Mouse (Mus musculus) induced T-regulatory cell, adult 2 months (primary cell): Measurements from ENCODE around the gene Htra2.

Experiments used
- DNase-seq: peaks from one replicate; pipeline ENCODE4 v3.0.0-alpha.2; 2012; ENCODE audit warnings: low read depth

The Htra2 gene

DNA sequence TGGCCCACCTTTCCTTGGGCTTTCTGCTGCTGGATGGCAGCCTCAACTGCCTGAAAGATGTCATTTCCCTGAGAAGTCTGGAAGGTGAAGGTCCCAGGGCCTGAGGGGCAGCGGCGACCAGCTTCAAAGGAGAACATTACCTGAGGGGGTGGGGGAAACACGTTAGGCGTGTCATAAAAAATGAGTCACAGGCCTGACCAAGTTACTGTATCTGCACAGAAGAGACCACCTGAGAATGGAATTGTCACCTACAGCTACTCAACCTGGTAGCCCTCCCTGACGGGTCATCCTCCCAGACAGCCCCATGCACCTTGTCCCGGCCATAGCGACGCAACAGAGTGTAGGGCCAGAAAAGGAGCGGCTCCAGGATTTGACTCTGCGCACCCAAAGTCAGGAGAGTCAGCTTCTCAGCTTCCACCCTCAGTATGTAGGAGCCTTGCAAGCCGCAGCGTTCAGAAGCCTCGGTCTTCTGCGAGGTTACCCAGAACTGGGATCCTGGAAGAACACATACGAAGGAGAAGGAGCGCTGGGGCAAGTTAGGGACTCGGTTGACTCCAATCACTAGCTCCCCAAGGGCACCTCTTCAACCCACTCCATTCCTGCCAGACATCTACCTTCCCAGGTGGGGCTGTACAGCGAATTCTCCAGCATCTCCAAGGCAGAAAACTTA is 23.0 kb downstream of the Htra2 start:
- no peak for DNase-seq

DNA sequence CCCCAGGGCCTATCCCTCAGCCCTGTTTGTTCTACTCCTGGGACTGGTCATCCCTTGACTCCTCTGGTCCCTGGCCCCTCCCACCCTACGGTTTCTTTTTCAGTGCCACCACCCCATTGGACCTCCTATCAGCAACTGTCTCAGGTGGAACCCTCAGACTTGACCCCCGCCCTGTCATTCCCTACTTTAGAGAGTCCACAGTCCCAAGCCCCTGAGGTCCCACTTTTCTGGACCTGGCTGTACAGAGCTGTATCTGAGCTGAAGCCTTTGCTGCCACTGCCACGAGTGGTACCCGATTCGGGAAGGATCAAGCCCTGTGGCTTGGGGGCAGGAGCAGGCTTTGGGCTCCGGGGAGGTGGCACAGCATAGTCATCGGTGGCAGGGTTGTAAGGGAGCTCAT is 24.0 kb downstream of the Htra2 start:
- DNase-seq: no peak

DNA sequence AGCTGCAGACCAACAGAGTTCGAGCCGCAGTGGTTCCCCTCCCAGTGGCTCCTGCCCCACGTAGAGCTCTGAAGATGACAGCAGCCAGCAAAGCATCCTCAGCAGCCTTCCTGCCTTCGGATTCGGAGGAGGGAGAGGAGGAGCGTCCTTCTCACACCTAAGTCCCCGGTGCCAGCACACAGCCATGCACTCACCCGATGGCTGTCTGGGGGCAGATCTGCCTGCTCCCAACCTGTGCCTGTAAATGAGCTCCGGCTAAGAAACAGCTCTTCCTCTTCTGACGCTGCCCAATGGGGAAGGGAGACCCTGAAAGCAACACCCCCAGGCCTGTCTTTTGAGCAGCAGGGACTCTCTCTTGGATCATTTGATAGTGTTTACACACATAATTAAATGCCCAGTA is 25.3 kb downstream of the Htra2 start:
- no peak for DNase-seq

DNA sequence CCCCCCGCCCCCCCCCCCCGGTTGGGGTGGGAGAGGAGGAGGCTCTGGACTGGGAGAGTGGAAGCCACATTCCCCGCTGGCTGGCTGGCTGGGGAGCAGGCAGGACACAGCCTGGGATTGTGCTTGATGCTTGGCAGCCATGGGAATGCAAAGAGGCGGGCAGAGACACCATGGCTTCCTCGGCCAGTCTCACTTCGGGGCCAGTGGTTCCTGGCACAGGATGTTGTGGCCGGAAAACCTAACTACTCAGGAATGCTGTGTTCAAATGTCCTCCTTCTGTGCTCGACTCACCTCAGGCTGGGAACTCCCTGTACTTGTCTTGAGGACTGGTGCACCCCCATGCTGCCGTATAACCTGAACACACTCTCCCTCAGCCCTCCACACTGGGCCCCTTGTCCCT is 27.4 kb downstream of the Htra2 start:
- no peak for DNase-seq

DNA sequence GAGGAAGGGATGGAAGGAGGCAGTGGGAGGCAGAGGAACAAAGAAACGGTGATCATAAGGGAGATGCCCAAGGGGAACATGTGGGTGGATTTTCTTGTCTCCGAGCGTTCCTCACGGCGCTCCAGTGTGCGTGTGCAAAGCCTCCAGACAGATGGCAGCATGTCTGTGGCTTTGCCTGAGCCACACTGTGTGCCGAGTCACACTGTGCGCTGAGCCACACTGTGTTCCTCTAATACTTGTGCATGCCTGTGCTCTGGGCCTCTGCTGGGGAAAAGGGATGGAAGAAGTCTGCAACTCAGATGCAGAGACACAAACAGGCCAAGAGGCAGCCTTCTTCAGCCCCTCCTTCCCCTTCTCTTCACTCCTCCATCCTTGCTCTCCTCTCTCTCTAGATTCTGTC is 27.8 kb downstream of the Htra2 start:
- no peak for DNase-seq

DNA sequence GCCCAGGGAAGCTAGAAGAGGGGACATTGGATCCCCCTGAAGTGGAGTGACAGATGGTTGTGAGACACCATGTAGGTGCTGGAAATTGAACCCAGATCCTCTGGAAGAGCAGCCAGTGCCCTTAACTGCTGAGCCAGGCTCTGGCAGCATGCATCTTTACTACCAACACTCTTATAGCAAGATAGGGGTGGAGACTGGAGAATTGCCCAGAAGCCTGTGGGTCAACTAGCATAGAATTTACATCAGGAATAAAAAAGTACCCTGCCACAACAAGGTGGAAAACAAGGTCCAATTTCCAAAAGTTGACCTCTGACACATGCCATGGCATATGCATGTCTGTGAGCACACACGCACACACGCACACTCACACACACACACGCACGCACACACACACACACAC is 29.9 kb downstream of the Htra2 start:
- no peak for DNase-seq

DNA sequence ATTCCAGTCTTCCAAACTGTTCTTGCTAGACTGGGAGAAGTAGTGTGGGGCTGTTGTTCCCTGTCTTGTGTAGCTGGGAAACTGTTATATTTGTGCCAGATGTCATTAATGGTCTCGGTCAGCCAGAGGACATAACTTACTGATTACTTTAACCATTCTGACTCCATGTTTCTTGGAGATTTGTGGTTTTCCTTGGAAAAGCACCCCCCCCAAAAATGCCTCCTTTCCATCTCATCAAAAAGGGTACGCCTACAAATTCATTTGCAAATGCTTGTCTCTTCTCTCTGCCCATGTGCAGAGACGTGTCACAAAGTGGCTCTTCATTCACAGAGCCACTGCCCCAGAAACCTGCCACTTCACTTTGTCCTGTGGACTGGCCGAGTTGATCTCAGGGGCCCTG is 30.7 kb downstream of the Htra2 start:
- DNase-seq: no peak

DNA sequence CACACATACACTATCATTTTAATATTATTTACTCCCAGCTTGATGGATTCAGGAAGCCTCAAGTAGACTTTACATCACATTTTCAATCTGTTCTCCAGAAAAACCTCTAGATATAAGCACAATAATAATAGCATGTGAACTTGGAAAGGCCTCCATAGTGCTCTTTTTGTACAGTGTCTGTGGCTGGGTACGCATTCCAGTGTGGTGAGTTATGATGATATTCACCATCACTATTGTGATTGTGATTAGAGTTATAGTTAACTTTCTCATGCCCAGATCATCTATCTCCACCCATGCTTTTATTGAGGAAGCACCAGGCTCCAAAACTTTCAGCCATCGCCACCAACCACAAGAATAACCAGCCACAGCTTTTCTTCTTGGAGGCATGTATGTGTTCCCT is 31.3 kb downstream of the Htra2 start:
- no peak for DNase-seq

DNA sequence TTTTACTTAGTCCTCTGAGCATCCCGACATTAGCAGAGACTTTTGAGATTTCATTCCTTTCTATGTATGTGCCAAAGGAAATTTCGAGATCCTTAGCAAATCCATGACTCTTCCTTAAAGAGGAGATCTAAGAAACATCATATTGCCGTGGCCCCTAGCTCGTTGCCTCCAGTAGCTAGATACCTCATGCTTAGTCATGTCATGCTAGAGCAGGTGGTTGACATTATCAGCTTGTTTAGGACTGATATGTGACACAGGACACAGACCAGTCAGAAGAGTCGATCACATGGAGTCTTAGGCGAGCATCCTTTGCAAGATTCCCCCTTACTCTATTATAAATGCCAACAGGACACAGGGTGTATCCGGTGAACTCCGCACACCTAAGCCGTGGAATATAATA is 32.1 kb downstream of the Htra2 start:
- no peak for DNase-seq

DNA sequence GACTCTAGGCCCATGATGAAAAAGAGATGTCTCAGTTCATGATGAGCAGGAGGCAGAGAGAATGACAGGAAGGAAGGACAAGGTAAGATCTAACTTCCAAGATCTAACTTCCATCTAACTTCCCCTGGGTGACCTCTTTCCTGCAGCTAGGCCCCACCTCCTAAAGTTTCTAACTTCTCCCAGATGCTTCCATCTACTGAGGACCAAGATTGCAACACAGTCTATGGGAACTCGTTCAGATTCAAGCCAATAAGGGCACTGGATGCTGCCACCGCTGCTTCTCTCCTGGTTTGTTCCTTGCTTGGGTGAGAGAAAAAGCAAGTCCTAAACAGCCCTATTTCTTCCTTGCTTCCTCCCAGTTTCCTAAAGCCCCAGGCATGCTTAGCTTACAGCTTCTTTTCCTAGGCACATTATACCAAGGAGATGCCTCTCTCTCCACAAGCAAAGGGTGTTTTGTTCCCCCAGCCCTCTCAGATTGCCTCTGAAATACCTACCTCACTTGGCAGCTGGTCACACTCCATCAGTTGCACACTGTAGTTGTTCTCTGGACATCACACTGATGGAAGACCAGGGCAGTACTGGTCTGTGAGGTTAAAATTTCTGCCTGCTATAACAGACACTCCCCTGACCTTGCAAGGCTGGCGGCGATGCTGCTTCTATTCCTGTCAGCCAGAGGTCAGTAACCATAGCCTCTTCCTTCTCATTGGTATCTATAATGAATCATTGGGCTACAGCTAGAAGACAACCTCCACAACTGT is 34.1 kb downstream of the Htra2 start:
- no peak for DNase-seq

DNA sequence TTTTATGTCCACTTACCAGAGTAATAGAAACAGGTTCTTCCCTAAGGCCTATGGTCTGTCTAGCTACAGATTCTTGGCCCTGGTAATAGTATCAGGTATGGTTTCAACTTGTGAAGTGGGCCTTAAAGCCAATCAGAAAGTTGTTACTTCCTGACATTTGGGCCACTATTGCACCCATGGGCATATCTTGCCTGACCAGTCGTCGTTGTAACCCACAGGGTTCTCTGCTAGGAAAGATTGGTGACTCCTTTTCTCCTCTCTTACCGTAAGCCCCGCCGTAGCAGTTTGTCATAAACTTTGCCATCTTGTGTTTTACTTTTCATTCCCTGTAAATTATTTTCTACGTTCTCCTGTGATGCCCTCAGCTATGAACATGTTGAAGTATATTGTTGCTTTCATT is 35.0 kb downstream of the Htra2 start:
- no peak for DNase-seq

DNA sequence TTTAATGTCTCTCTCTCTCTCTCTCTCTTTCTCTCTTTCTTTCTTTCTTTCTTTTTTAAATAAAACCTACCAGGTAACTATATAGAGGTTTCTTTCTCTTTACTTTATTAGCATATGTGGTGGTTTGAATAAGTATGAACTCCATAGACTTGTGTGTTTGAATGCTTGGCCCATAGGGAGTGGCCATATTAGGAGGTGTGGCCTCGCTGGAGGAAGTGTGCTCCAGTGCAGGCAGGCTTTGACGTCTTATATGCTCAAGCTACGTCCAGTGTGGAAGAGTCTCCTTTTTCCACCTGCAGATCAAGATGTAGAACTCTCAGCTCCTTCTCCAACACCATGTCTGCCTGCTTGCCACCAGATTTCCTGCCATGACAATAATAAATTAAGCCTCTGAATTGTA is 36.0 kb downstream of the Htra2 start:
- DNase-seq: no peak

DNA sequence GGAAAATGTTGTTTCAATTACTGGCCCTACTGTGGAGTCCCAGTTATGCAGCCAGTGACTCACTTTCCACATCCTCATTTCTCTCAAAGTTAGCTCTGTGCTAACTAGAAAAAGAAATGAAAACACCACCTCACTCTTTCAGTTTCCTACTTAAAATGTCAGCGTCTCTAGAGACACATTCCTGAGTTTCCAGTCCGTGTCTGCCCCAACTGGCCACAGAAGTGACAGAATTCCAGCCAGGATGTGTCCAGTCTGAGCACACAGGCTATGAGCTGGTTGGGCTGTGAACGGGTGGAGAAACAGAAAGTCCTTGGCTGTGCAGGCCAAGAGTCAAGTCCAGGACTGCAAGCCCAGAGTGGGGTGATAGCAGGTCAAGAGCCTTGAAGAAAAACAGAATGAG is 37.9 kb downstream of the Htra2 start:
- no peak for DNase-seq

DNA sequence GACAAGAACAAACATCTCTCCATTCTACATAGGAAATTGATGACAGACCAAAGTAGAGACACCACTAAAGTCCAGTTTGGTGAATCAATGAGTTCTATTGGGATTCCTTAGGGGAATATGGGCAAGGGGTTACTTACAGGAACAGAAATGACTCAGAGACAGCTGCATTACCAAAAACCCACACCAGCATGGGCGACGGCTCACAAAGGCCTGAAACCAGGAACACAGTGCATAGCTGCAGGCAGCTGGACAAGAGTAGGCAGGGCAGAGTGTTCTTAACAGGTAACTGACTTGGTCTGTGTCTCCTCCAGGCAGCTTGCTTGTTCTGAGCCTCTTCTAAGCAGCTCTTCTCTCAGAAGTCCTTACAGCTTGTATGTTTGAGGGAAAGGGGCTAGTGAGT is 39.3 kb downstream of the Htra2 start:
- DNase-seq: no peak

DNA sequence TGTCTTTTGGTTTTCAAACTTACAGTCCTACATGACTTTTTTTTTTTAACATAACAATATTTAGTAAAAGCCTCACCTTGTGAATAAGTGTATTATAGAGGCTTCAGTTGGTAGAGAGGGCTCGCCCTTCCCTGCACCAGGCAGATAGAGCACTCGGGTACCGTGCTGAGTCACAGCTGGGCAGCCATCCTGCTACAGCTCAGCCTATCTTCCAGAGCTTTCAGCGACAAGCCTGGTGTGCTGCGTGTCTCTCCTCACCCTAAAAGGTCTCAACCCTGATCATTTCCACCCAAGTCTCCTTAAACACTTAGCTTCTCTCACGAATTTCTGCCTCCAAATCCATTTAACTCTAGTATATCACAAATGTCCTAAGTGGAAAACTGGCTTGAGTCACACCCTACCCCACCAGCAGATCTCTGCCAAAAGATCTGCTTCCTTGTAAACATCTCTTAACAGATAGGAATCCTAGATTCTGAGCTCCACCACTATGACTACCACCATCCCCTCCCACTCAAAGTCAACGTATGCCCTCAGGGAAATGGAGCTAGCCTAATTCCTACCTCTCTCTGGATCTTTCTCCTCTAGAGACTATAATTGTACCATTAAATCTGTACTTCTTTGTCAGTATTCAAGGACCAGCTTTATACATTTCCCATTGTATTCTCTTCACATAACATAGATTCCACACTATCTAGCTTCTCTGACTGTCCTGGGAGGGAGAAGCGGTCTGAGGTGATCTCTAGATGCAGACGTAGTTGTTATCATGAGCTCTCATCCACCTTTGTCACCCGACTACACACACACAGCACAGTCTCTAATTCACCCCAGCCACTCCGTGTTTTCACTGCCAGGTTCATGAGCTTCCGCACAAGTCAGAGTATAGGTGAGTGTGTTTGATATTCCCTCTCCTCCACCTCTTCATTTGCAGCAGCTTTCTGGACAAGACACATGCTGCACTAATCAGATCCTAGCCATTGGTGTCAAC is 40.3 kb downstream of the Htra2 start:
- no peak for DNase-seq

DNA sequence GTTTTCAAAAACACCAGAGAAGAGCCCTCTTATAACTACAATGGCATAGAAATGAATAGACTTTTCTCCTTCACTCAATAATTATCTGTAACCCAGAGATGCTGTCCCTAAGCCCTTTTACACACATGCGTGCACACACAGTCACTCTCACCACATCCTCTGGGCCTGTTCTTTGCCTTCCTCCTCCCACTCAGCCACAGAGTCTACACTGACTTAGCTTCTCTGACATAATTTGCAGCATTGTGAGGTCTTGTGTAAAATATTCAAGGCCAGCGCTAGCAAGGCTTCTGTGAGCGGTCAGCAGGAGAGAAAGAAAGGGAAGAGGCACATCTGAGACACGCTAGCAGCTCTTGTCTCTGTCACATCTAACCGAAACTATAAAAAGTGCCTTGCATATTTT is 41.6 kb downstream of the Htra2 start:
- peak; percentile 65 for DNase-seq

DNA sequence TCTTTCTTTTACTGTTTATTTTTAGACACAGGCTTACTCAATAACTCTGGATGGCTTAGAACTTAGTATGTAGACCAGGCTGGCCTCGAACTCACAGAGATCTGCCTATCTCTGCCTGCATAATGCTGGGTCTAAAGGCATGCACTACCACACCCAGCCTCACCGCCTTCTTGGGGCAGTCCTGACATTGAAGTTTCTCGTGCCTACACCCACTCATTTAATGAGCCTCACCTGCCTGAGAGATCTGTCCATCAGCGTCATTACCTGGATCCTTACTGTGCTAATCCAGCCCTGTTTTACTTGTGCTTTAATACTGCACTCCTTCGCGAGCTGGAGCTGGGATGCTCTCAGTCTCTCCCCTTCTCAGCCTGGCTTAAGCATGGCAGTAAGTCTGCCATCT is 43.3 kb downstream of the Htra2 start:
- DNase-seq: no peak

DNA sequence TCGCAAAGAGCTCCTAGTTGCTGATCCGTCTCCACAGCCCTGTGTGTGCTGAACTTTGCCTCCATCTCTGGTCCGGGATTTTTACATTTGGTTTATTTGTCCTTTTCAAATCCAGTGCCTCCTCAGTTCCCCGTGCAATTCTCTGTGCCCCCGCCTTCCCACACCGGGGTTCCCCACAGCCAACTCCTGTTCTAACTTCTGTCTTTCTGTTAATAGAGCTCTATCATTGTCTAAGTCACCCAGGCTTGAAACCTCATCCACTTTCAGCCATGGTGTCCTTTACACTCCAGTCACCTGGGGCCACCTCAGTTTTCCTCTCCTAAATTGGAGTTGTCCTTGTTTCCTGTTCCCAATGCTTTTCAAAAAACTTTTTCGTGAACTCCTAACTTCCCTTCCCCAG is 43.8 kb downstream of the Htra2 start:
- DNase-seq: no peak

DNA sequence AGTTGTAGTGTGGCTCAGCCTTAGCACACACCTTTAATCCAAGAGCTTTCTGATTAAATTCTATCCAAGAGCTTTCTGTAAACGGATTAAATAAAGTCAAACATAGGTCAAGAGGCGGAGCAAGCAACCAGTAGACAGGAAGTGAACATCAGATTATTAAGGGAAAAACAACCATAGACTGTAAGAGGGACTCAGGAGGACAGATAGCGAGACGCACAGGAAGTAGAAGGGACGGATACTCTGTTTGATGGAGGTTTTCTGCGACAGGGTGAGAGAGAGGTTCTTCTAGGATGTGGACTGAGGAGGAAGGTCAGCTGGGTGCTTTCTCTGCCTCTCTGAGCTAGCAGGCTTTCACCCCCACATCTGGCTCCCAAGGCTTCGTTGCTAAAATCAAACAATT is 45.1 kb downstream of the Htra2 start:
- peak; percentile 72 for DNase-seq

DNA sequence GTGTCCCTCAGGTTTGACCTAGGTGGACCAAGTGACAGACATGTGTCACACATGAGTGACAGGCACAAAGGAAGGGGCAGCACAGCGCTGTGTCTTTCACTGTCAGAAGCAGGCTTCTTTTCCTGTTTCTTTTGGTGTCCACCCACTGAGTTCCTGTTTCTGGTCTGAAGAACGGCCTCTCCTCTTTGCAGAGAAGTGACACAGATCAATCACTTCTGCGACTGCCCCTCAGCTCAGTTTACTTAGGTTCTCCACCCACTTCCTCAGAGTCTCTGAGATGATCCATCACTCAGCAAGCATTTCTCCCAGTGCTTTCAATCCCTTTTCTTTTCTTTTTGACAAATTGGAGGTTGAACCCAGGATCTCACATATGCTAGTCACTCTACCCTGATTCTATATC is 46.4 kb downstream of the Htra2 start:
- peak; percentile 49 for DNase-seq

DNA sequence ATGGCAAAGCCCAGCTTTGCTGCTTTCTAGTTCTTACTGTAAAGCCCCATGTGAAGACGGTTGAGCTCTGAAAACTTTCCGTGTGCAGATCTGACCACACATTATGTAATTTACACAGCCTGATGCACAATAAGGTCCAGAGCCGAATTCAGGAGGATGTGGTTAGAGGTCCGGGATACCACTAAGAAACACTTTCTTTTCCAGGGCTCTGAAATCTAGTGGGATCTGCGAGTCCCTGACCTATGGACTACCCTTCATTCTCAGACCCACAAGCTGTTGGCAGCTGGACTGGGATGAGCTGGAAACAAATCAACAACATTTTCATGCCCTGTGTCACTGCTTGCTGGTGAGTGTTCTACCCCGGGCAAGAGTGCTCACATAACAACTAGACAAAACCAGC is 49.0 kb downstream of the Htra2 start:
- no peak for DNase-seq

DNA sequence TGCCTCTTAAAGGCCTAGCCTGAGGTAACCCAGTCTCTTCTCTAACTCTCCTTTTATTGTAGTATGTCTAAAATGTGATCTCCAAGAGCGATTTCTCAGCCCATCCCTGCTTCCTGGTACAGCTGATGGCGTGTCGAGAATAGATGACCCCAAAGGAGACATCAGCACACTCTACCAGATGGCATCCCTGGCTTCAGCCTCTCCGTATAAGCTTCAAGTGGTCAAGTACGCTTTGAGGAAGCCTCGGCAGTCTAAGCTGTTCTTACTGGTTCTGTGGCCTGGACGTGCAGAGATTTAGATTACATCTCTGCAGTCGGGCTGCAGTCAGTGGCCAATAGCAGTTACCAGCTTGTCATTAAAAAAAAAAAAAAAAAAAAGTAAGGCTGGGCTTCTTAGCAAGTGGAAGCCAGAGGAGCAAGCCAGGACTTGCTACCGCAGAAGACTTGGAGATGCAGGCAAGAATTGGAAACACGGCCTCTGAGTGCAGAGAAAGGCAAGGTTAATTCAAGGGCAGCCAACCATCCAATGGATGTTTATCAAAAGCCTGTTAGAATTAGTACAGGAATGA is 49.5 kb downstream of the Htra2 start:
- no peak for DNase-seq

DNA sequence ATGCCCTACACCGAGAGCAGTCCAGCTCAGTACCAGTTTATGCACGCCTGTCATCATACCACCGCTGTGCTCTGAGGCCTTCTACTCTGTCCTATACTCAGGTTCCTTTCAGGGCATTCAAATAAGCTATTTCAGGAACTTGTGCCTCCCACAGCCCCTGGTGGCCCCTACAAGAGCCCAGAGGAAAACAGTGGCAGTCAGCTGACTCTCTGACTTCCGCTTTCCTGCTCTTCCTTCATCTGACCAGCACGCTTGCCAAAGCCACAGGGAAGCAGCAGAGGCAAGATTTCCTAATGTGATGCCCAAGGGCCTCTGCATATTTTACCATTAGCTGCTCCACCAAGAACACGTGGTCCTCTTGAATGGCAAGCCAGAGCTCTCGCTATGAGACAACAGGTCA is 50.2 kb downstream of the Htra2 start:
- no peak for DNase-seq
